Mouse (Mus musculus): ENCODE results near the gene Ostf1. TPM values are rescaled to one million over a fixed set of nuclear protein-coding genes. Genes with fewer than 3 reads are reported as not detected.

Gene Ostf1
- total and polyA plus RNA-seq, 2 experiments, result 26.5 to 42.5 TPM

DNA sequence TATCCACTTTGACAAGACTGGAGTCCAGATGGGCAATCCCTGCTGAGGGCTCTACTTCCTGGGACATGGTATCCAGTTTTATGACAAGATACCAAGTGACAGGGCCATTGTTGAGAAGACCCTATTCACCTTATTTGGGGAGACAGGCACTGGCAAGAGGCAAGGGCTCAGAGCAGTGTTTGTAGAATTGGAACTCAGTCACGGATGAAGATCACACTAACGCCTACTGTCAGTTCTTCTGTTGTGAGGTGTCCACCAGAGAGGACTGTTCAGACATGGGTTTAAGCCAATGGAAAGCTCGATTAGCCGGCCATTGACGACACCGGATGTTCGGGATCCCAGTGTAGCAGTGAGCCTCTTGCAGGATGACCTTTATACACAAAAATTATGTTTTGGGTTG is 37.9 kb upstream of the Ostf1 start:
- no peak for DNase-seq (ENCODE audit: extremely low read depth, low read depth, low spot score)
- H3K4me1 ChIP-seq (ENCODE audit: control insufficient read depth, insufficient read depth, low read length), result peaks cover 7% of the 10 kb centered on the region
- no peak overlapping the region for H3K4me3 ChIP-seq (ENCODE audit: insufficient read depth, low read depth, low read length)
- 94% methylated on average over 7 of the region's 7 CpGs for WGBS
- peaks cover 7% of the 10 kb centered on the region; the same call in 1 of the 2 replicates for H3K79me2 ChIP-seq (ENCODE audit: control insufficient read depth, insufficient read depth, low read length)
- TF ChIP-seq CTCF (IDR thresholded peaks at IDR 0.05; ENCODE audit: low read depth, low read length) (no peak), POLR2A (IDR thresholded peaks at IDR 0.05; ENCODE audit: extremely low read depth, insufficient read depth, low read length) (no peak)
- no peak overlapping the region for H3K9ac ChIP-seq (ENCODE audit: low read depth, low read length)
- H3K27me3 ChIP-seq (ENCODE audit: control insufficient read depth, insufficient read depth, low read length), result no peaks in the 10 kb centered on the region
- H3K27ac ChIP-seq (replicated peaks; ENCODE audit: insufficient read depth, low read depth, low read length), result no peak overlapping the region
- no peaks in the 10 kb centered on the region for H3K36me3 ChIP-seq (ENCODE audit: control insufficient read depth, insufficient read depth, low read length)

DNA sequence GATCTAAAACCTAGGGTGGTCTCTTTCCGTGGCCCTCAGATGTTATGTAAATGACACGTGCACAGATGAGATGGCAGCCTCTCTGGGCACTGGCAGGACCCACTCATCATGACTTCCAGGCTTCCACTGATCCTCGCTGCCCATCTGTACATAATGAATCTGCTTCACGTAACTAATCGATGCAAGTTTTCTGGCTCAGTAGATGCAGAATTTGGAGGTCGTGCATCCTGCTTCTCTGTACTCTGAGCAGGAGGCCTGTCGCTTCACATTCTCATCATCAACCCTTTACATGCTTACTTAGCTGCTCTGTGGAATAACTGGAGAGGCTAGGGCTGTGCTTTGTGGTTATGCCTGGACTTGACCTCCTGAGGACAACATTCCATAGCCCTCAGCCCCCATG is 35.3 kb upstream of the Ostf1 start:
- 95% methylated on average over 7 of the region's 7 CpGs for WGBS

GRCm38 (mm10) chr19:18663904-18664303 is 32.3 kb upstream of the Ostf1 start:
- Histone ChIP-seq H3K79me2 (ENCODE audit: control insufficient read depth, insufficient read depth, low read length) (no peaks in the 10 kb centered on the region), H3K4me1 (ENCODE audit: control insufficient read depth, insufficient read depth, low read length) (no peaks in the 10 kb centered on the region), H3K36me3 (ENCODE audit: control insufficient read depth, insufficient read depth, low read length) (no peaks in the 10 kb centered on the region; the same call in 1 of the 2 replicates), H3K4me3 (ENCODE audit: insufficient read depth, low read depth, low read length) (no peak overlapping the region), H3K27me3 (ENCODE audit: control insufficient read depth, insufficient read depth, low read length) (no peaks in the 10 kb centered on the region), H3K9ac (ENCODE audit: low read depth, low read length) (no peak overlapping the region), H3K27ac (replicated peaks; ENCODE audit: insufficient read depth, low read depth, low read length) (no peak overlapping the region)
- 74% methylated on average over 2 of the region's 2 CpGs for WGBS
- DNase-seq (ENCODE audit: extremely low read depth, low read depth, low spot score), result no peak
- no peak for TF ChIP-seq CTCF (IDR thresholded peaks at IDR 0.05; ENCODE audit: low read depth, low read length)
- TF ChIP-seq POLR2A (IDR thresholded peaks at IDR 0.05; ENCODE audit: extremely low read depth, insufficient read depth, low read length), result no peak

More for the DNA sequence above, 35.3 kb upstream of the Ostf1 start:
- Histone ChIP-seq H3K27ac (replicated peaks; ENCODE audit: insufficient read depth, low read depth, low read length) (no peak overlapping the region), H3K36me3 (ENCODE audit: control insufficient read depth, insufficient read depth, low read length) (no peaks in the 10 kb centered on the region), H3K79me2 (ENCODE audit: control insufficient read depth, insufficient read depth, low read length) (no peaks in the 10 kb centered on the region), H3K4me3 (ENCODE audit: insufficient read depth, low read depth, low read length) (no peak overlapping the region), H3K9ac (ENCODE audit: low read depth, low read length) (no peak overlapping the region), H3K27me3 (ENCODE audit: control insufficient read depth, insufficient read depth, low read length) (no peaks in the 10 kb centered on the region), H3K4me1 (ENCODE audit: control insufficient read depth, insufficient read depth, low read length) (peaks cover 7% of the 10 kb centered on the region)
- TF ChIP-seq CTCF (IDR thresholded peaks at IDR 0.05; ENCODE audit: low read depth, low read length) (no peak), POLR2A (IDR thresholded peaks at IDR 0.05; ENCODE audit: extremely low read depth, insufficient read depth, low read length) (no peak)
- DNase-seq (ENCODE audit: extremely low read depth, low read depth, low spot score), result no peak

DNA sequence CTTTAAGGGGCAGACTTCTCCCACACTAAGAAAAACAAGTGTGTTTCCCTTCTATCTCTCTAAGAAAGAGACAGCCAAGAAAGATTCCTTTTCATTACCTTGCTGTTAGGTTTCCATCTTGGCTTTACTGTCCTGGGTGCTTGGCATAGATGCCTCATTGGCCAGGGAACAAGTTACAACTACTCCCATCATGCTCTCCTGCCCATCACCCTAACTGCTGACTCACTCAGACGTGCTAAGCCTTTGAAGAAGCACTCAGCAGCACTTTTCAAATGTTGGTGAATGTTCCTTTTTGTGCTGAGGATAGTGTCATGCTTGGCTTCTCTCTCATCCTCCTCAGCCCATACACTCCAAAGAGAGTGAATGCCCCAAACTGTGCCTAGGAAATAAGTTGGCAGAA is 30.1 kb upstream of the Ostf1 start:
- TF ChIP-seq POLR2A (IDR thresholded peaks at IDR 0.05; ENCODE audit: extremely low read depth, insufficient read depth, low read length) (no peak), CTCF (IDR thresholded peaks at IDR 0.05; ENCODE audit: low read depth, low read length) (no peak)
- Histone ChIP-seq H3K4me3 (ENCODE audit: insufficient read depth, low read depth, low read length) (no peak overlapping the region), H3K79me2 (ENCODE audit: control insufficient read depth, insufficient read depth, low read length) (no peaks in the 10 kb centered on the region), H3K36me3 (ENCODE audit: control insufficient read depth, insufficient read depth, low read length) (no peaks in the 10 kb centered on the region; the same call in 1 of the 2 replicates), H3K4me1 (ENCODE audit: control insufficient read depth, insufficient read depth, low read length) (no peaks in the 10 kb centered on the region), H3K27ac (replicated peaks; ENCODE audit: insufficient read depth, low read depth, low read length) (no peak overlapping the region), H3K9ac (ENCODE audit: low read depth, low read length) (no peak overlapping the region), H3K27me3 (ENCODE audit: control insufficient read depth, insufficient read depth, low read length) (no peaks in the 10 kb centered on the region)
- DNase-seq (ENCODE audit: extremely low read depth, low read depth, low spot score), result no peak
- 69% methylated on average over 1 of the region's 1 CpGs for WGBS

DNA sequence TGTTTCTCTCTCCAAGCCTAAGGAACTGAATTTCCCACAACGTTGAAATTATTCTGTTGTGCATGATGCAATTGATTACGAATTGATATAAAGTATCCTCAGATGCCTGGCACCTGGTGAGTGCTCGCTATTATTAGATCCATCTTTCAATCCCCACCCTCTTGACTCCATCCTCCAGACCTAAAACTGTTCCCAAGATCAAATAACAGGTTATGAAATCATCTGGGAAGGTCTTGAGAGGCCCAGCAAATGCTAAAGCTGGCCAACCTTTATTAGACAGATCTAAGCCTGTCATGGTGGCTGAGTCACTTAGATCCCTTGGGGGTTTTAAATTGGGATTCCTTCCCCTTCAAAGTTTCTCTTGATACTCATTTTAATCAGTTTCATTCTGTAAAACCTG is 28.8 kb upstream of the Ostf1 start:
- Histone ChIP-seq H3K4me3 (ENCODE audit: insufficient read depth, low read depth, low read length) (no peak overlapping the region), H3K9ac (ENCODE audit: low read depth, low read length) (no peak overlapping the region), H3K27ac (replicated peaks; ENCODE audit: insufficient read depth, low read depth, low read length) (no peak overlapping the region), H3K4me1 (ENCODE audit: control insufficient read depth, insufficient read depth, low read length) (no peaks in the 10 kb centered on the region), H3K79me2 (ENCODE audit: control insufficient read depth, insufficient read depth, low read length) (no peaks in the 10 kb centered on the region), H3K36me3 (ENCODE audit: control insufficient read depth, insufficient read depth, low read length) (no peaks in the 10 kb centered on the region; the same call in 1 of the 2 replicates), H3K27me3 (ENCODE audit: control insufficient read depth, insufficient read depth, low read length) (no peaks in the 10 kb centered on the region)
- WGBS, result 83% methylated on average over 3 of the region's 3 CpGs
- DNase-seq (ENCODE audit: extremely low read depth, low read depth, low spot score), result no peak
- no peak for TF ChIP-seq POLR2A (IDR thresholded peaks at IDR 0.05; ENCODE audit: extremely low read depth, insufficient read depth, low read length)
- no peak for TF ChIP-seq CTCF (IDR thresholded peaks at IDR 0.05; ENCODE audit: low read depth, low read length)

DNA sequence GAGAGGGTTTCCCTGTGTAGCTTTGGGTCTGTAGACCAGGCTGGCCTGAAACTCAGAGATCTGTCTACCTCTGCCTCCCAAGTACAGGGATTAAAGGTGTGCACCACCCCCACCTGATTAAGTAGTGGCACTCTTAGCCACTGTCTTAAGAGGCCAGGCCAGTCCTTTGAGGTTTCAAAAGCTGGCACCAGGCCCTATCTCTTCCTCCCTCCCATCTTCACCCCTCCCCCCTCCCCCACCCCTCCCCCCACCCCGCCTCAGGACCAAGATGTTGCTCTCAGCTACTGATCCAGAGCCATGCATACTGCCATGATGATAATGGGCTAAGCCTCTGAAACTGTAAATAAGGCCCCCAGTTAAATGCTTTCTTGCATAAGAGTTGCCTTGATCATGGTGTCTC is 27.7 kb upstream of the Ostf1 start:
- H3K27me3 ChIP-seq (ENCODE audit: control insufficient read depth, insufficient read depth, low read length), result no peaks in the 10 kb centered on the region
- no peak overlapping the region for H3K27ac ChIP-seq (replicated peaks; ENCODE audit: insufficient read depth, low read depth, low read length)
- H3K36me3 ChIP-seq (ENCODE audit: control insufficient read depth, insufficient read depth, low read length), result no peaks in the 10 kb centered on the region; the same call in 1 of the 2 replicates
- WGBS, result no CpG with 5 or more reads among the region's 1 CpGs
- no peak overlapping the region for H3K4me3 ChIP-seq (ENCODE audit: insufficient read depth, low read depth, low read length)
- no peak for DNase-seq (ENCODE audit: extremely low read depth, low read depth, low spot score)
- no peaks in the 10 kb centered on the region for H3K4me1 ChIP-seq (ENCODE audit: control insufficient read depth, insufficient read depth, low read length)
- no peak overlapping the region for H3K9ac ChIP-seq (ENCODE audit: low read depth, low read length)
- no peaks in the 10 kb centered on the region for H3K79me2 ChIP-seq (ENCODE audit: control insufficient read depth, insufficient read depth, low read length)
- TF ChIP-seq CTCF (IDR thresholded peaks at IDR 0.05; ENCODE audit: low read depth, low read length) (no peak), POLR2A (IDR thresholded peaks at IDR 0.05; ENCODE audit: extremely low read depth, insufficient read depth, low read length) (no peak)

All from liver, adult 2 months (tissue).